Mouse (Mus musculus): Measurements from ENCODE around the gene Akirin2. TPM values are rescaled to one million over a fixed set of nuclear protein-coding genes. Genes with fewer than 3 reads are reported as not detected.

Gene Akirin2
- polyA plus RNA-seq (2017; shearing (Covaris generic)) = 3.6 TPM

GRCm38 (mm10) chr4:34550748-34551097, at the start of gene Akirin2:
Gene Akirin2, plus strand, starts transcription at chr4:34550937.

GRCm38 (mm10) chr4:34614630-34615094, 63.9 kb downstream of the Akirin2 start, which contains the start of the genes Orc3 and Rars2:
Gene Orc3, minus strand, starts transcription at chr4:34614944.
Gene Rars2, plus strand, starts transcription at chr4:34614957.

Other genes starting within 250 kb of the Akirin2 start
- 132 TPM for gene Orc3, start 64.0 kb downstream of the Akirin2 start, polyA plus RNA-seq (2017; shearing (Covaris generic))
- 60.7 TPM for gene Rars2, start 64.0 kb downstream of the Akirin2 start, polyA plus RNA-seq (2017; shearing (Covaris generic))
- 35.8 TPM for gene Slc35a1, start 136.5 kb downstream of the Akirin2 start, polyA plus RNA-seq (2017; shearing (Covaris generic))
- gene Cfap206, start 179.3 kb downstream of the Akirin2 start, polyA plus RNA-seq (2017; shearing (Covaris generic)) = not detected
- gene Gm136, start 205.3 kb downstream of the Akirin2 start, polyA plus RNA-seq (2017; shearing (Covaris generic)) = not detected
- 76.5 TPM for gene Smim8, start 227.5 kb downstream of the Akirin2 start, polyA plus RNA-seq (2017; shearing (Covaris generic))

All from CD4-positive, CD25-positive, alpha-beta regulatory T cell, adult 9 weeks (primary cell).